Mouse (Mus musculus) right cerebral cortex, postnatal 25 days (tissue): Measurements from ENCODE around the gene Polrmt.

Experiments used
- DNase-seq: peaks from one replicate; pipeline ENCODE4 v3.0.0; 2022

Polrmt gene

GRCm38 (mm10) chr10:79745898-79746773 is at the start of gene Polrmt:
Gene Polrmt (minus strand): TSS chr10:79746581.
- DNase-seq = peak; percentile 93

DNA sequence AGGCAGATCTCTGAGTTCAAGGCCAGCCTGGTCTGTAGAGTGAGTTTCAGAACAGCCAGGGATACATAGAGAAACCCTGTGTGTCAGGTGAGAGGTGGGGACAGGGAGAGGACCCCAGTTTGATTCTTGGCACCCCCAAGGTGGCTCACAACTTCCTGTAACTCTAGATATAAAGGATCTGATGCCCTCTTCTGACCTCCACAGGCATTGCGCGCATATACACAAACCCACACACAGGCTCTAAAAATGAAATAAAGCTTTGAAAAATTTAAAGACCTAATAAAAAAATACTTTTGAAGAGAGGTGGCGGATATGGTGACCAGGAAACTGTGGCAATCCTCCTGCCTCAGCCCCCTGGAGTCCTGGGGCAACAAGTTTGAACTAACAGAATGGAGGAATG is 49.5 kb upstream of the Polrmt start:
- DNase-seq = no peak

- DNase-seq = no peak
Observed at GRCm38 (mm10) chr10:79794491-79794931, 48.1 kb upstream of the Polrmt start.

- peak; percentile 62 for DNase-seq
Observed at GRCm38 (mm10) chr10:79793738-79794490, 47.5 kb upstream of the Polrmt start.

GRCm38 (mm10) chr10:79793051-79793737 is 46.8 kb upstream of the Polrmt start, which contains the start of gene Palm:
Gene Palm (plus strand): TSS chr10:79793572.
- DNase-seq = peak; percentile 83

DNA sequence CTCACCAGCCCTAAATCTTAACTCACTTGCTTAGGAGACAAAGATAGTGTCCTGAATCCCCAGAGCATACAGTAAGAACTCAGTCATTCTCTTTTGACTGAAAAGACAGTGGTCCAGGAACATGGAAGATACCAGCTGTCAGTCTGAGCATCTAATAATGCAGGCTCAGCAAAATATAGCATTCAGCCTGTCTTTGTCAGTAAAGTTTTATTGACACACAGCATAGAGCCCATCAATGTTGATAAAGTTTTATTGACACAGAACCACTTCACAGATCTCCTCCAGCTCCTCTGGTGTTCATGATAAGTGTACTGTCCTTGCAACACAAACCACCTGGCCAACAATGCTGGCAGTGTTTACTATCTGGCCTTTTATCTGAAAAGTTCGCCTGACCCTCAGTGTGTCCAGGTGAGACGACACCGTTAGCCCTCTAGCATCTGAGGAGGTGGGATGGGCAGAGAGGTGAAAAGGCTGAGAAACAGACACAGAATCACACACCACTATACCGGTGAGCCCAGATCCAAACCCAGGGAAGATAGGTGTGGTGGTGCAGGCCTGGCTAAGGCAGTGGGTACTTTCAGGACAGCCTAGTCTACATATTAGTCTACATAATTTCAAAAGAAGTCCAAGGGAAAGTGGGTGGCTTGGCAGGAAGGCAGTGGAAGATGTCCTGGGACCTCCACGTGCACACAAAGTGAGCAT is 46.1 kb upstream of the Polrmt start:
- DNase-seq = no peak

DNA sequence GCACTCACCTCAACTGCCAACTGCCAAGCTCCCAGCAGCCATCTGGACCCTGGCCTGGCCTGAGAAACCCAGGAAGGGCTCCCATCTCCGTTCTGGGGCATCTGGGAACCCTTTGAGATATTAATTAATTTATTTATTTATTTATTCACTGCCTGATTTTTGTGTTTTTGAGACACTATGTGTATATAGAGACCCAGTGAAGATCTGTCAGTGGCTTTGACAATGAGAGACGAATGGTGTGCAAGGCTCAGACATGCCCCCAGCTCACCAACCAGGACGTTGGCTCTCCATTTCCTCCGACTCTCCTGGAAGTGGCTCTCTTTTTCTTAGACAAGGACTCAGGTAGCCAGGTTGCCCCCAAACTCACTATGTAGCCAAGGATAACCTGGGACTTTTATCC is 44.5 kb upstream of the Polrmt start, which contains the start of gene Prss57:
Gene Prss57, minus strand, starts transcription at position 101 of the 400 bp plus-strand sequence.
- no peak for DNase-seq

- no peak for DNase-seq
Observed at GRCm38 (mm10) chr10:79789581-79789980, 43.2 kb upstream of the Polrmt start.

GRCm38 (mm10) chr10:79788386-79789158 is 42.2 kb upstream of the Polrmt start:
- DNase-seq = no peak

- DNase-seq = no peak
Observed at GRCm38 (mm10) chr10:79783920-79784800, 37.8 kb upstream of the Polrmt start.

- no peak for DNase-seq
Observed at GRCm38 (mm10) chr10:79783050-79783449, 36.7 kb upstream of the Polrmt start.

- no peak for DNase-seq
Observed at GRCm38 (mm10) chr10:79781956-79782355, 35.6 kb upstream of the Polrmt start.

GRCm38 (mm10) chr10:79781139-79781538 is 34.8 kb upstream of the Polrmt start:
- DNase-seq = no peak

DNA sequence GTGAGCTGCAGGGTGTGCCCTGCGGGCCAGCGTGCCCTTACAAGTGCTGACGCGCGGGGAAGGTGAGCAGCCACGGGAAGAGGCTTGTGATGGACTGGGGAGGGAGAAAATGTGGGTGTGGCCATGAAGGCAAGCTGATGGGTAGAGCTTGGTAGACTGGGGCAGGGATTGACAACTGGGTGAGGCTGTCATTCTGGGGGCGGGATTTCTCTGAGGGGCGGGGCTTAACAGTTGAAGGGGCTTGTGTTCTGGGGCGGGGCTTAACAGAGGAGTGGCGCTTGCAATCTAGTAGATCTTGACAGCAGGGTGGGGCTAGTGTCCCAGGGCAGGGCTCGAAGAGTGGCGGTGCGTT is 34.3 kb upstream of the Polrmt start:
- DNase-seq = no peak

DNA sequence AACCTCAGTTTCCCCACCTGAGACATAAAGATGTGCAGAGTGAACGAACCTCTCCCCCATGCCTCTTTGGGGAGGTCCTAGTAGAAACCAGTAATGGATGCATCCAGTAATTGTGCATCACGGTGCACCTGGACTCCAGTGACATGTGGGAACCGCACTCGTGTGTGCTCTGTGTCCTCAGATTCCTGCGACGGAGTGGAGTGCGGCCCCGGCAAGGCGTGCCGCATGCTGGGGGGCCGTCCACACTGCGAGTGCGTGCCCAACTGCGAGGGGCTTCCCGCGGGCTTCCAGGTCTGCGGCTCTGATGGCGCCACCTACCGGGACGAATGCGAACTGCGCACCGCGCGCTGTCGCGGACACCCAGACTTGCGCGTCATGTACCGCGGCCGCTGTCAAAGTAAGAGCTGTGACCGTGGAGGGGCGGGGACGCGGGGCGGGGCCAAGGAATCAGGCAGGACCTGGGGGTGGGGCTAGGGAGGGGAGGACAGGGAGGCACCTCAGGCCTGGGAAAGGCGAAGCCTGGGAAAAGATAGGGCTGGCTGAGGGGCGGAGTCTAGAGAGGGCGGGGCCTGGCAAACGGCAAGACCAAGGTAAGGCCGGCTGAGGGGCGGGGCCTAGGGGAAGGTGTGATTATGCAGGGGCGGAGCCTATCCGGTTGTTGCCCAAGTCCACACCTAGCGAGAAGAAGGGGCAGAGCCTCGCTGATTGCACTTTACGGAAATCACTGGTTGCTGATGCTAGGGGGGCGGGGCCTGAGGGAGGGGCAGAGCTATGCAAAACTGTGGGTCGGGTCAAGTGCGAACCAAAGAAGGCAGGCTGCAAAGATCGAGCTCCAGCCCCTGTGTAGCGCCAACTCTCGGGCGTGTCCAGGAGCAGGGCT is 33.6 kb upstream of the Polrmt start:
- peak; percentile 96 for DNase-seq

- no peak for DNase-seq
Observed at GRCm38 (mm10) chr10:79779193-79779592, 32.8 kb upstream of the Polrmt start.

DNA sequence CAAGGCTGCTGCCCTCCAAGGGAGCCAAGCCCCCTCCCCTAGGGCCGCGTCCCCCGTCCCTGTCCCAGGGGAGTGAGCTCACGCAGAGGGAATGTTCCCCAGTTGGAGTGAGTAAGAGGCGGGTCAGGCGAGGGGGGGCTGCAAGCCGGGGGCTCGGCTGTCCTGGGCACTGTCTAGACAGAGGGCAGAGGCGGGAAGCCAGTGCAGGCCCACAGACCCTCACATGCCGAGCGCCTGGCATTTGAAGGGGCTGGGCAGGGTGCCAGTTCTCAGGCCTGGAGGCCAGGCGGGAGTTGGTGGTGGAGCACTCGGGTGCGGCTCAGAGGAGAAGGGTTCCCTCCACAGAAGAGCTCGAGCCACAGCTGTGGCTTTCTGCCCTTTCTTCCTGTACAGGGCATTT is 31.6 kb upstream of the Polrmt start:
- no peak for DNase-seq

- no peak for DNase-seq
Observed at GRCm38 (mm10) chr10:79777103-79777531, 30.7 kb upstream of the Polrmt start, which contains the start of gene Fstl3. Gene Fstl3 (plus strand): TSS chr10:79777272.

- DNase-seq = no peak
Observed at GRCm38 (mm10) chr10:79774486-79775279, 28.3 kb upstream of the Polrmt start.
